Mouse (Mus musculus) CD4-positive naive resting alpha-beta T cell, adult 57 days (primary cell): ENCODE measurements around the gene Thnsl2. TPM values are rescaled to one million over a fixed set of nuclear protein-coding genes. Genes with fewer than 3 reads are reported as not detected.

ENCODE experiments used
- total RNA-seq: library from RNA; stranded (reverse); gene quantifications from one replicate; pipeline ENCODE4 v1.2.4, GENCODE M21; 2023

The Thnsl2 gene
- 2.0 TPM for total RNA-seq

DNA sequence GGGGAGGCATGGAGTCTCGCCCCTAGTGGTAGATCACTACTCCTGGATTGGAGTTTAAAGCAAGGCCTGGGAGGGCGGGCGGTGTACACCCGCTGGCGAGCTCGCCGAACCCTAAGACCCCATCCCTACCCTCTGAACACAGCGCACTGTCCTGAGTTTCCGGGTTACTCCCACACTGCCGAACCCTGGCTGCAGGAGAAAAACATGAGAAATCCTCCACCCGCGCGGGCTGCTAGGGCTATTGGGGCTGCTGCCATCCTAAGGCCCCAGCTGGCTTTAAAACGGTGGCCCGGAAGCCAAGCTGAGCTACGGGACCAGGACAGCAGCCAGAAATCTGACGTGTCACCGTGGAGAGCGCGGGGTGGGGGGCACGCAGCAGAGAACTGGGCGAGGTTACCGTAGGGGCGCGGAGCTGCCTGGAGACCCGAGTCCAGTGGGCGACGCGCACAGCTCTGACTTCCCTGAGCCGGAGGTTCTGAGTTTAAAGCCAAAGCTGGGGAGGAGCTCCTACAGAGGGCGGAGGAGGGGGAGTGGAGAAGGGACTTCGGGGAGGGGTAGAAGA, at the start of gene Thnsl2:
Gene Thnsl2, minus strand, starts transcription at position 546 of the 562 bp plus-strand sequence.

Other genes starting within 250 kb of the Thnsl2 start
- not detected for gene Tex37, start 225.5 kb downstream of the Thnsl2 start, total RNA-seq
- gene Foxi3, start 187.9 kb downstream of the Thnsl2 start, total RNA-seq = not detected
- gene Fabp1, start 55.4 kb upstream of the Thnsl2 start, total RNA-seq = not detected
- gene Krcc1, start 127.2 kb upstream of the Thnsl2 start, total RNA-seq = 33.3 TPM
- not detected for gene Smyd1, start 177.8 kb upstream of the Thnsl2 start, total RNA-seq
- 10.6 TPM for gene Cd8b1, start 178.3 kb upstream of the Thnsl2 start, total RNA-seq
- 4.0 TPM for gene Cd8a, start 229.0 kb upstream of the Thnsl2 start, total RNA-seq